Mouse (Mus musculus) cerebellum, adult 2 months (tissue): Measurements from ENCODE around the gene Rps25.

Experiments used
- CTCF ChIP-seq: fragments of 200-500 bp; IDR thresholded peaks from 2 replicates; pipeline ENCODE4 v1.5.1; 2011; ENCODE audit warnings: low read depth, mild to moderate bottlenecking, control low read depth, low read length, moderate library complexity, borderline replicate concordance; ENCODE audit not compliant: insufficient read depth
- POLR2A ChIP-seq: fragments of 200-500 bp; IDR thresholded peaks from 2 replicates; pipeline ENCODE4 v1.6.1; 2011; ENCODE audit warnings: low read length, control low read depth, borderline replicate concordance; ENCODE audit not compliant: insufficient read depth

GRCm38 (mm10) chr9:44420280-44420898, 13.4 kb downstream of the Rps25 start:
- TF ChIP-seq CTCF: no peak
- no peak for TF ChIP-seq POLR2A
